10 mouse cellular contexts compared by ENCODE assay signal in the genomic region with DNA sequence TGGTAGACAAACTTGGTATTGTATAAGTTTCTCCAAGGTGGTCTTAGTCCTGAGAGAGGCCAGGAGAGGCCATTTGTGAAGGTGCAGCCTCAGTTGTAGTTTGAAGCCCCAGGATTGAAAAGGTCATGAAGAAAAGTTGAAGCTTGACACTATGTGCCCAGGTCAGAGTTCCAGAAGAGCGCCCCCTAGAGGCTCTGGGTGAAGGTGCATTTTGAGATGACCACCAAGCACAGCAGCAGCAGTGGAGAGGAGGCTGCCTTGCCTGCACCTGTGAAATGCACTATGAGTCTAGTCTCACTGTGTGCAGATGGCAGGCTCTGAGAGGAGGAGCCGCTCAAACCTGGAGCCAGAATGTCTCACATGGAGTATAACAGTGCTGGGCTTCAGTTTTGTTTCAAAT. TPM values are rescaled to one million over a fixed set of nuclear protein-coding genes. Genes with fewer than 3 reads are reported as not detected.
A peak's percentile ranks its signal among the peaks of the same experiment; 100 is the strongest.
DNase-seq lines count a peak whose midpoint lies in the region; ATAC-seq and TF ChIP-seq lines count a peak whose summit lies in the region.
"Had no signal": no experiment of that assay in that cellular context is flagged by ENCODE, and none has a peak within 500 bp of the region (broad histone marks: within the 10 kb centered on the region; RNA-seq: fewer than 3 reads in every experiment).

No protein-coding gene starts in this region.

- H3K27ac ChIP-seq in liver, adult 2 months (replicated peaks; ENCODE audit: insufficient read depth, low read depth, low read length), result no peak overlapping the region
- H3K27ac ChIP-seq in liver, embryonic 11.5 days (ENCODE audit: low read depth, low read length), result no peak overlapping the region
- H3K27ac ChIP-seq in ES-Bruce4 (ENCODE audit: insufficient read depth, low read length), result no peak overlapping the region
- no peak overlapping the region for H3K27ac ChIP-seq in small intestine, adult 2 months (ENCODE audit: insufficient read depth, low read depth, low read length)
- H3K27ac ChIP-seq in hindbrain, embryonic 12.5 days, result no peak overlapping the region
- H3K27ac ChIP-seq: forebrain, embryonic 12.5 days; heart, embryonic 13.5 days had no signal

- no peak for DNase-seq in liver, adult 2 months (ENCODE audit: extremely low read depth, low read depth, low spot score)
- DNase-seq in liver, embryonic 11.5 days (ENCODE audit: low spot score), result no peak
- DNase-seq in ZHBTc4 (ENCODE audit: low read depth, low spot score), result peak; percentile 73
- DNase-seq in right cerebral cortex, postnatal 4 days, result no peak

- no peak for TF ChIP-seq EP300 in ES-Bruce4 (IDR thresholded peaks at IDR 0.05; ENCODE audit: insufficient read depth, low read depth, low read length)

- no peaks in the 10 kb centered on the region for H3K79me2 ChIP-seq in liver, adult 2 months (ENCODE audit: control insufficient read depth, insufficient read depth, low read length)

- no peak overlapping the region for H3K9ac ChIP-seq in liver, adult 2 months (ENCODE audit: low read depth, low read length)
- H3K9ac ChIP-seq in liver, embryonic 11.5 days (ENCODE audit: low read depth, low read length), result no peak overlapping the region
- H3K9ac ChIP-seq in ES-Bruce4 (ENCODE audit: low read depth, poor library complexity, severe bottlenecking), result no peak overlapping the region
- no peak overlapping the region for H3K9ac ChIP-seq in hindbrain, embryonic 12.5 days
- H3K9ac ChIP-seq: forebrain, embryonic 12.5 days; heart, embryonic 13.5 days had no signal

- ATAC-seq in liver, embryonic 11.5 days (replicated peaks; ENCODE audit: low FRiP score), result no peak
- ATAC-seq in hindbrain, embryonic 12.5 days (ENCODE audit: low FRiP score), result no peak

- TF ChIP-seq CTCF in liver, adult 2 months (IDR thresholded peaks at IDR 0.05; ENCODE audit: low read depth, low read length), result peak; percentile 64
- TF ChIP-seq CTCF in ES-Bruce4 (IDR thresholded peaks at IDR 0.05; ENCODE audit: low read depth, low read length), result peak; percentile 52
- TF ChIP-seq CTCF in small intestine, adult 2 months (IDR thresholded peaks at IDR 0.05; ENCODE audit: extremely low read depth, insufficient read length, insufficient replicate concordance, low read depth, low read length), result peak; percentile 48; the same call in 1 of the 2 replicates

- H3K4me1 ChIP-seq in liver, adult 2 months (ENCODE audit: control insufficient read depth, insufficient read depth, low read length), result no peaks in the 10 kb centered on the region
- no peaks in the 10 kb centered on the region for H3K4me1 ChIP-seq in liver, embryonic 11.5 days (replicated peaks; ENCODE audit: control insufficient read depth, insufficient read depth, low read length)
- H3K4me1 ChIP-seq in ES-Bruce4 (ENCODE audit: control insufficient read depth, insufficient read depth, low read length), result no peaks in the 10 kb centered on the region
- no peaks in the 10 kb centered on the region for H3K4me1 ChIP-seq in small intestine, adult 2 months (ENCODE audit: control insufficient read depth, insufficient read depth, insufficient read length, low read length)
- no peaks in the 10 kb centered on the region for H3K4me1 ChIP-seq in hindbrain, embryonic 12.5 days
- H3K4me1 ChIP-seq: forebrain, embryonic 12.5 days; heart, embryonic 13.5 days had no signal

- no peak for TF ChIP-seq POLR2A in liver, adult 2 months (IDR thresholded peaks at IDR 0.05; ENCODE audit: extremely low read depth, insufficient read depth, low read length)
- TF ChIP-seq POLR2A in ES-Bruce4 (IDR thresholded peaks at IDR 0.05; ENCODE audit: insufficient read depth, low read length), result no peak
- TF ChIP-seq POLR2A in small intestine, adult 2 months (IDR thresholded peaks at IDR 0.05; ENCODE audit: low read depth, low read length), result no peak

- no peaks in the 10 kb centered on the region for H3K36me3 ChIP-seq in liver, adult 2 months (ENCODE audit: control insufficient read depth, insufficient read depth, low read length)
- H3K36me3 ChIP-seq in liver, embryonic 11.5 days (ENCODE audit: control insufficient read depth, insufficient read depth, low read length), result no peaks in the 10 kb centered on the region
- H3K36me3 ChIP-seq in ES-Bruce4 (ENCODE audit: control insufficient read depth, insufficient read depth, low read length, poor library complexity, severe bottlenecking), result no peaks in the 10 kb centered on the region
- H3K36me3 ChIP-seq in small intestine, adult 2 months (ENCODE audit: control insufficient read depth, insufficient read depth, low read length), result no peaks in the 10 kb centered on the region
- no peaks in the 10 kb centered on the region for H3K36me3 ChIP-seq in hindbrain, embryonic 12.5 days
- H3K36me3 ChIP-seq: forebrain, embryonic 12.5 days; heart, embryonic 13.5 days had no signal

- no peak overlapping the region for H3K4me3 ChIP-seq in liver, adult 2 months (ENCODE audit: insufficient read depth, low read depth, low read length)
- no peak overlapping the region for H3K4me3 ChIP-seq in liver, embryonic 11.5 days (ENCODE audit: low read depth, low read length)
- H3K4me3 ChIP-seq in ES-Bruce4 (ENCODE audit: low read depth, low read length), result no peak overlapping the region
- no peak overlapping the region for H3K4me3 ChIP-seq in small intestine, adult 2 months (ENCODE audit: low read depth, low read length)
- H3K4me3 ChIP-seq in hindbrain, embryonic 12.5 days, result no peak overlapping the region
- H3K4me3 ChIP-seq: forebrain, embryonic 12.5 days; heart, embryonic 13.5 days; myocyte had no signal

- WGBS in liver, adult 2 months, result 59% methylated on average over 2 of the region's 2 CpGs
- 43% methylated on average over 2 of the region's 2 CpGs for WGBS in liver, embryonic 11.5 days
- WGBS in small intestine, adult 2 months, result 53% methylated on average over 2 of the region's 2 CpGs
- 61% methylated on average over 2 of the region's 2 CpGs for WGBS in hindbrain, embryonic 12.5 days

- H3K4me2 ChIP-seq in liver, embryonic 11.5 days, result no peak overlapping the region
- H3K4me2 ChIP-seq in hindbrain, embryonic 12.5 days (replicated peaks), result no peak overlapping the region
- H3K4me2 ChIP-seq: forebrain, embryonic 12.5 days; heart, embryonic 13.5 days had no signal

- H3K9me3 ChIP-seq in liver, embryonic 11.5 days (ENCODE audit: control insufficient read depth, low read length), result peaks cover 4% of the 10 kb centered on the region; the same call in 1 of the 2 replicates
- H3K9me3 ChIP-seq in ES-Bruce4 (replicated peaks; ENCODE audit: control insufficient read depth, insufficient read depth, low read length, poor library complexity, severe bottlenecking), result peaks cover 20% of the 10 kb centered on the region
- peaks cover 10% of the 10 kb centered on the region; the same call in 1 of the 2 replicates for H3K9me3 ChIP-seq in hindbrain, embryonic 12.5 days (replicated peaks)

- no peaks in the 10 kb centered on the region for H3K27me3 ChIP-seq in liver, adult 2 months (ENCODE audit: control insufficient read depth, insufficient read depth, low read length)
- H3K27me3 ChIP-seq in liver, embryonic 11.5 days (replicated peaks; ENCODE audit: control insufficient read depth, insufficient read depth, low read length), result no peaks in the 10 kb centered on the region
- no peaks in the 10 kb centered on the region for H3K27me3 ChIP-seq in ES-Bruce4 (ENCODE audit: control insufficient read depth, insufficient read depth, low read length, poor library complexity, severe bottlenecking)
- no peaks in the 10 kb centered on the region; the same call in 1 of the 2 replicates for H3K27me3 ChIP-seq in small intestine, adult 2 months (ENCODE audit: control insufficient read depth, insufficient read depth, low read length)
- H3K27me3 ChIP-seq in hindbrain, embryonic 12.5 days, result no peaks in the 10 kb centered on the region
- H3K27me3 ChIP-seq: forebrain, embryonic 12.5 days had no signal

RNA-seq across cellular contexts. Expression of a gene that starts 27.8 kb away (rescaled TPM):
- 49.4 and 53.4 TPM in 2 replicates for total RNA-seq in liver, adult 2 months (2014; rRNA removed)
- 9.4 and 12.8 TPM in 2 replicates for polyA plus RNA-seq in liver, adult 2 months (2012; rRNA removed)
- 331 and 367 TPM in 2 replicates for polyA plus RNA-seq in liver, embryonic 11.5 days (2014; fragmentation: Nextera tagmentation; extraction: Ambion mirVana)
- 380 and 381 TPM in 2 replicates for polyA plus RNA-seq in ES-Bruce4 (2011; ENCODE audit: insufficient read depth, insufficient read length, low read depth, missing spikeins)
- polyA plus RNA-seq in small intestine, adult 2 months (2012; rRNA removed), result 6.2 and 8.9 TPM in 2 replicates
- 389 and 397 TPM in 2 replicates for polyA plus RNA-seq in hindbrain, embryonic 12.5 days (2016; fragmentation: Nextera tagmentation; extraction: Ambion mirVana)

Comparison
In these comparisons a context has a peak if more than half of its experiments do, and no peak if none do; other contexts are left out.
1. RNA of a gene that starts 27.8 kb away (polyA plus RNA-seq): 389 to 397 TPM in hindbrain, embryonic 12.5 days, 380 to 381 TPM in ES-Bruce4 and 331 to 367 TPM in liver, embryonic 11.5 days; 9.4 to 12.8 TPM in liver, adult 2 months and 6.2 to 8.9 TPM in small intestine, adult 2 months; every median in the first group is over 10 times any median in the second.
2. Peak in every context shown above with its lines, with median percentiles within 50 percentile points of each other: CTCF ChIP-seq.